Mouse (Mus musculus): ENCODE measurements around the gene Rspry1. TPM values are rescaled to one million over a fixed set of nuclear protein-coding genes. Genes with fewer than 3 reads are reported as not detected.

Rspry1 gene
- polyA plus RNA-seq, 1 experiment from 2014 or later, result 55.2 TPM

GRCm38 (mm10) chr8:94682732-94683524 is 81.2 kb downstream of the Rspry1 start:
- WGBS, result 83% methylated on average over 16 of the region's 16 CpGs
- Histone ChIP-seq H3K9me3 (ENCODE audit: control insufficient read depth, low read length) (no peaks in the 10 kb centered on the region; the same call in 1 of the 2 replicates), H3K4me3 (ENCODE audit: low read depth, low read length) (no peak overlapping the region), H3K27ac (ENCODE audit: low read depth, low read length) (no peak overlapping the region), H3K9ac (ENCODE audit: low read length) (no peak overlapping the region), H3K36me3 (ENCODE audit: control insufficient read depth, insufficient read depth, low read length) (no peaks in the 10 kb centered on the region), H3K4me2 (ENCODE audit: low read depth, low read length, severe bottlenecking) (no peak overlapping the region), H3K4me1 (replicated peaks; ENCODE audit: control insufficient read depth, insufficient read depth, low read length) (no peaks in the 10 kb centered on the region), H3K27me3 (ENCODE audit: control insufficient read depth, insufficient read depth, low read length) (no peaks in the 10 kb centered on the region)
- ATAC-seq (replicated peaks; ENCODE audit: low FRiP score) (no peak), DNase-seq (ENCODE audit: low spot score) (no peak)

- no peaks in the 10 kb centered on the region; the same call in 1 of the 2 replicates for H3K9me3 ChIP-seq (ENCODE audit: control insufficient read depth, low read length)
- H3K4me3 ChIP-seq (ENCODE audit: low read depth, low read length), result no peak overlapping the region
- no peak overlapping the region for H3K9ac ChIP-seq (ENCODE audit: low read length)
- no peak for ATAC-seq (replicated peaks; ENCODE audit: low FRiP score)
- no peaks in the 10 kb centered on the region for H3K36me3 ChIP-seq (ENCODE audit: control insufficient read depth, insufficient read depth, low read length)
- DNase-seq (ENCODE audit: low spot score), result no peak
- H3K4me2 ChIP-seq (ENCODE audit: low read depth, low read length, severe bottlenecking), result no peak overlapping the region
- H3K4me1 ChIP-seq (replicated peaks; ENCODE audit: control insufficient read depth, insufficient read depth, low read length), result no peaks in the 10 kb centered on the region
- no peak overlapping the region for H3K27ac ChIP-seq (ENCODE audit: low read depth, low read length)
- WGBS, result 83% methylated on average over 4 of the region's 4 CpGs
- no peaks in the 10 kb centered on the region for H3K27me3 ChIP-seq (ENCODE audit: control insufficient read depth, insufficient read depth, low read length)
These were observed 82.5 kb downstream of the Rspry1 start for GRCm38 (mm10) chr8:94684287-94684686.

DNA sequence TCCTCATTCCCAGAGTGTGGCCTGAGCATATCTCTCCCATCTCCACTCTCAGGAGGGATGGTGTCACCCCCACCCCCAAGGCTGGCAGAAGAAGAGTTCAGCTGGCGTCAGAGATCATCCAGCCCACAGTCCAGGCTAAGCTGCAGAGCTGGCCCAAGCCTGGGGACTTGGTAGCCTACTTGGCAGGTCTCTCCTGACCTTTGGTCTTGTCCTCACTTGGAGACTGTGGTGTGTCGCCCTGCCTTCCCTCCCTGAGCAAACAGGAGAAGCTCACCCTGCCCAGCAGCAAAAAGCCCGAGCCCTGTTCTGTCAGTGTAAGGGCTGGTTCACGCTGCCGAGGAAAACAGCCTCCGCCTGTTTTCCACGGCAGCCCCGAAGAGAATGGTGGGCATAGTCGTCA is 84.2 kb downstream of the Rspry1 start:
- H3K36me3 ChIP-seq (ENCODE audit: control insufficient read depth, insufficient read depth, low read length), result no peaks in the 10 kb centered on the region

DNA sequence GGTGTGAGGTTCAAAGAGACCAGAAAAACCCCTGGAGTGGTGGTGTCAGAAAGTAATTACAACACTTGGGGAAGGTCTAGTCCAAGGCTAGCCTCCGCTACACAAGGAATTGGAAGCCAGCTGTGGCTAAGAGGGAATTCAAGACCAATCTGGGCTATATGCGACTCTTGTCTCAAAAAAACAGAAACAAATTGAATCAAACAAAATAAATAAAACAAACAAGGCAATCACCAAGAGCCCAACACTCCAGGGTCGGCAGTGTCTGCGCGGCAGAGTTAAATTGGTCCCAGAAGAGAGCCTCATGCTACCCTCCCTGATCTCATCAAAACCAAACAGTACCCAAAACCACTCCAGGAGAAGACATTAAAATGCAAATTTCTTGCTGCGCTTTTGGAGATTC is 93.0 kb downstream of the Rspry1 start:
- H3K27ac ChIP-seq (ENCODE audit: low read depth, low read length), result no peak overlapping the region
- H3K4me1 ChIP-seq (replicated peaks; ENCODE audit: control insufficient read depth, insufficient read depth, low read length), result peaks cover 11% of the 10 kb centered on the region; the same call in 1 of the 2 replicates
- no peak overlapping the region for H3K4me2 ChIP-seq (ENCODE audit: low read depth, low read length, severe bottlenecking)
- peaks cover 41% of the 10 kb centered on the region for H3K27me3 ChIP-seq (ENCODE audit: control insufficient read depth, insufficient read depth, low read length)
- H3K4me3 ChIP-seq (ENCODE audit: low read depth, low read length), result no peak overlapping the region
- WGBS, result 8% methylated on average over 6 of the region's 6 CpGs
- H3K9ac ChIP-seq (ENCODE audit: low read length), result no peak overlapping the region
- ATAC-seq (replicated peaks; ENCODE audit: low FRiP score), result no peak
- H3K9me3 ChIP-seq (ENCODE audit: control insufficient read depth, low read length), result no peaks in the 10 kb centered on the region
- DNase-seq (ENCODE audit: low spot score), result peak; percentile 43
- H3K36me3 ChIP-seq (ENCODE audit: control insufficient read depth, insufficient read depth, low read length), result no peaks in the 10 kb centered on the region

More for the DNA sequence above, 84.2 kb downstream of the Rspry1 start:
- no peak overlapping the region for H3K4me3 ChIP-seq (ENCODE audit: low read depth, low read length)
- H3K4me1 ChIP-seq (replicated peaks; ENCODE audit: control insufficient read depth, insufficient read depth, low read length), result no peaks in the 10 kb centered on the region
- WGBS, result 76% methylated on average over 9 of the region's 9 CpGs
- no peaks in the 10 kb centered on the region for H3K27me3 ChIP-seq (ENCODE audit: control insufficient read depth, insufficient read depth, low read length)
- H3K9ac ChIP-seq (ENCODE audit: low read length), result no peak overlapping the region
- DNase-seq (ENCODE audit: low spot score), result no peak
- no peak overlapping the region for H3K27ac ChIP-seq (ENCODE audit: low read depth, low read length)
- no peaks in the 10 kb centered on the region for H3K9me3 ChIP-seq (ENCODE audit: control insufficient read depth, low read length)
- H3K4me2 ChIP-seq (ENCODE audit: low read depth, low read length, severe bottlenecking), result no peak overlapping the region
- ATAC-seq (replicated peaks; ENCODE audit: low FRiP score), result no peak

DNA sequence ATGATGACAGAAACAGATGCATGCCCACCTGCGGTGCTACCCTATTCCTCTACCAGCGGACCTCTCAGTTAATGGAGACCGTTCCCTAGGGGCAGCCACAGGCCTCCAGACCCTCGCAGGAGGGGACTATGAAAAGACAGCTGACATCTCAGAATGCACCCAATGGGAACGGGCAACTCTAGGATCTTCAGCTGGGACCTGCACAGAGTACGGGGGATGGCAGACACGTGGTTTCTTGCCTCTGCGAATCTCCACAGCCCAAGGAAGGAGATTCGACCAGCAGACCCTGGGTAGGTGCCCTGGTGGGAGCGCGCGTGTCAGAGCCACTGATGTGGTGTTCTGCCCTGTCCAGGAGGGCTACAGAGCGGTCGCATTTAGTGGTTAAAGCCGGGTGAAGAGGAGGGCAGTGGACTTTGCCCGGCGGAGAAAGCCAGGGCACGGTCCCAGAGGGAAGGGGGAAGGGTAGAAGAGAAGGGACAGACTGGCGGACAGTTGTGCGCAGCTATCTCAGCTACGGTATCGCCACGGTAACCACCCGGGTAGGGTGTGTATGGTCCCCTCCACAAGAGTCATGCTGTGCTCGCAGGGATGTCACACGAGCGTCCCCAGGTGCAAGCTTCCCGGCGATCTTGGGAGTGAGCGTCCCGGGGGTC is 93.7 kb downstream of the Rspry1 start:
- Histone ChIP-seq H3K9ac (ENCODE audit: low read length) (peak overlapping the region; percentile 23; the same call in 1 of the 2 replicates), H3K4me1 (replicated peaks; ENCODE audit: control insufficient read depth, insufficient read depth, low read length) (peaks cover 11% of the 10 kb centered on the region; the same call in 1 of the 2 replicates), H3K9me3 (ENCODE audit: control insufficient read depth, low read length) (no peaks in the 10 kb centered on the region), H3K36me3 (ENCODE audit: control insufficient read depth, insufficient read depth, low read length) (no peaks in the 10 kb centered on the region), H3K27me3 (ENCODE audit: control insufficient read depth, insufficient read depth, low read length) (peaks cover 41% of the 10 kb centered on the region), H3K27ac (ENCODE audit: low read depth, low read length) (no peak overlapping the region), H3K4me3 (ENCODE audit: low read depth, low read length) (peak overlapping the region; percentile 41), H3K4me2 (ENCODE audit: low read depth, low read length, severe bottlenecking) (peak overlapping the region; percentile 75)
- peak; percentile 44 for ATAC-seq (replicated peaks; ENCODE audit: low FRiP score)
- WGBS, result under 1% methylated on average over 29 of the region's 31 CpGs
- peak; percentile 60 for DNase-seq (ENCODE audit: low spot score)

DNA sequence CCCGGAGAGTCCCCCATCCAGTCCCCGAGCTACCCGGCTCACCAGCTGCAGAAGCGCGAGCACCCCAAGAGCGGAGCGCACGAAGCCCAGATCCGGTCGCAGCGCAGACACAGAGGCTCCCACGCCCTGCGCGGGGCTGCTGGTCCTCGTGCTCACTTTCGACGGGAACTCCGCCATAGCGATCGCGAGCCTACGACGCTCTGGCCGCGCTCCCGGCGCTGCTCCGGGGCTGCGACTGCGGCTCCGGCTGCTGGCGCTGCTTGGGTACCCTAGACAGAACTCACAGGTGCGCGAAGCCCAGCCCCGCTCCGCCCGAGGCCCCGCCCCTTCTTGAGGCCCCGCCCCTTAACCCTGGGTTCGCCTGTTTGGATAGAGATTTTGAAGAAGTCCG is 94.3 kb downstream of the Rspry1 start, which contains the start of gene Pllp:
Gene Pllp (minus strand): TSS at position 285 of the 391 bp plus-strand sequence.
- DNase-seq (ENCODE audit: low spot score), result peak; percentile 71
- no peak within 1 kb of the TSS for H3K27ac ChIP-seq (ENCODE audit: low read depth, low read length)
- H3K27me3 ChIP-seq (ENCODE audit: control insufficient read depth, insufficient read depth, low read length), result peaks cover 41% of the 10 kb centered on the region
- WGBS, result under 1% methylated on average over 41 of the region's 41 CpGs
- H3K9me3 ChIP-seq (ENCODE audit: control insufficient read depth, low read length), result no peaks in the 10 kb centered on the region
- peak within 1 kb of the TSS; percentile 75 for H3K4me2 ChIP-seq (ENCODE audit: low read depth, low read length, severe bottlenecking)
- H3K36me3 ChIP-seq (ENCODE audit: control insufficient read depth, insufficient read depth, low read length), result no peaks in the 10 kb centered on the region
- peak within 1 kb of the TSS; percentile 41 for H3K4me3 ChIP-seq (ENCODE audit: low read depth, low read length)
- peak; percentile 60 for ATAC-seq (replicated peaks; ENCODE audit: low FRiP score)
- peaks cover 11% of the 10 kb centered on the region; the same call in 1 of the 2 replicates for H3K4me1 ChIP-seq (replicated peaks; ENCODE audit: control insufficient read depth, insufficient read depth, low read length)
- H3K9ac ChIP-seq (ENCODE audit: low read length), result peak within 1 kb of the TSS; percentile 23; the same call in 1 of the 2 replicates

- Histone ChIP-seq H3K9ac (ENCODE audit: low read length) (no peak overlapping the region), H3K36me3 (ENCODE audit: control insufficient read depth, insufficient read depth, low read length) (no peaks in the 10 kb centered on the region), H3K4me1 (replicated peaks; ENCODE audit: control insufficient read depth, insufficient read depth, low read length) (peaks cover 11% of the 10 kb centered on the region; the same call in 1 of the 2 replicates), H3K27ac (ENCODE audit: low read depth, low read length) (no peak overlapping the region), H3K4me3 (ENCODE audit: low read depth, low read length) (peak overlapping the region; percentile 41; the same call in 1 of the 2 replicates), H3K27me3 (ENCODE audit: control insufficient read depth, insufficient read depth, low read length) (peaks cover 41% of the 10 kb centered on the region), H3K9me3 (ENCODE audit: control insufficient read depth, low read length) (no peaks in the 10 kb centered on the region), H3K4me2 (ENCODE audit: low read depth, low read length, severe bottlenecking) (no peak overlapping the region; the same call in 1 of the 2 replicates)
- ATAC-seq (replicated peaks; ENCODE audit: low FRiP score), result no peak
- WGBS, result 52% methylated on average over 3 of the region's 3 CpGs
- DNase-seq (ENCODE audit: low spot score), result no peak
These were observed 94.8 kb downstream of the Rspry1 start for GRCm38 (mm10) chr8:94696566-94696965.

GRCm38 (mm10) chr8:94697956-94698355 is 96.2 kb downstream of the Rspry1 start:
- peaks cover 41% of the 10 kb centered on the region for H3K27me3 ChIP-seq (ENCODE audit: control insufficient read depth, insufficient read depth, low read length)
- no peak for ATAC-seq (replicated peaks; ENCODE audit: low FRiP score)
- 68% methylated on average over 6 of the region's 6 CpGs for WGBS

More at GRCm38 (mm10) chr8:94697956-94698355, 96.2 kb downstream of the Rspry1 start:
- H3K9me3 ChIP-seq (ENCODE audit: control insufficient read depth, low read length), result no peaks in the 10 kb centered on the region
- peak; percentile 47 for DNase-seq (ENCODE audit: low spot score)
- no peak overlapping the region for H3K4me3 ChIP-seq (ENCODE audit: low read depth, low read length)
- H3K4me2 ChIP-seq (ENCODE audit: low read depth, low read length, severe bottlenecking), result no peak overlapping the region
- H3K27ac ChIP-seq (ENCODE audit: low read depth, low read length), result no peak overlapping the region
- H3K36me3 ChIP-seq (ENCODE audit: control insufficient read depth, insufficient read depth, low read length), result no peaks in the 10 kb centered on the region
- no peak overlapping the region for H3K9ac ChIP-seq (ENCODE audit: low read length)
- peaks cover 11% of the 10 kb centered on the region; the same call in 1 of the 2 replicates for H3K4me1 ChIP-seq (replicated peaks; ENCODE audit: control insufficient read depth, insufficient read depth, low read length)

Measured in forebrain, embryonic 11.5 days (tissue).